12 mouse cellular contexts compared by ENCODE assay signal in genomic region chr14:99631092-99631491, GRCm38 (mm10).
DNase-seq lines count a peak whose midpoint lies in the region; ATAC-seq and TF ChIP-seq lines count a peak whose summit lies in the region.
"Had no signal": no experiment of that assay in that cellular context is flagged by ENCODE, and none has a peak within 500 bp of the region (broad histone marks: within the 10 kb centered on the region; RNA-seq: fewer than 3 reads in every experiment).

No protein-coding gene starts in this region.

- ATAC-seq in forebrain, postnatal 0 days, result peak; percentile 80; the same call in 1 of the 2 replicates
- ATAC-seq in forebrain, embryonic 14.5 days, result no peak
- ATAC-seq in cerebellum, adult (ENCODE audit: insufficient number of reproducible peaks, low FRiP score, low TSS enrichment), result no peak
- ATAC-seq in erythroblast, adult 5-6 weeks (replicated peaks; ENCODE audit: low FRiP score, poor library complexity, severe bottlenecking), result no peak

- peak; percentile 29 for DNase-seq in forebrain, postnatal 0 days
- no peak for DNase-seq in forebrain, embryonic 14.5 days (ENCODE audit: low spot score)
- DNase-seq in urinary bladder, postnatal 14 days (ENCODE audit: low spot score), result peak; percentile 48
- DNase-seq in urinary bladder, adult 2 months (ENCODE audit: low spot score), result no peak
- peak; percentile 51 to 71 for DNase-seq in left cerebral cortex, adult 9 months (ENCODE audit: low spot score in 2 of 2)
- DNase-seq in embryo, embryonic 10 days (ENCODE audit: low spot score), result no peak
- DNase-seq: adrenal gland, adult 8-10 months; gastrocnemius, adult 2 months; heart, postnatal 36 days had no signal

- no peak overlapping the region for H3K9ac ChIP-seq in forebrain, postnatal 0 days
- H3K9ac ChIP-seq in forebrain, embryonic 14.5 days (ENCODE audit: low read length), result no peak overlapping the region

- no peaks in the 10 kb centered on the region for H3K4me1 ChIP-seq in forebrain, postnatal 0 days (ENCODE audit: insufficient read depth)
- no peaks in the 10 kb centered on the region for H3K4me1 ChIP-seq in forebrain, embryonic 14.5 days (ENCODE audit: control insufficient read depth, insufficient read depth, low read length)

- H3K4me2 ChIP-seq in forebrain, postnatal 0 days (ENCODE audit: low read depth), result no peak overlapping the region
- no peak overlapping the region for H3K4me2 ChIP-seq in forebrain, embryonic 14.5 days (ENCODE audit: low read length)

- H3K36me3 ChIP-seq in forebrain, postnatal 0 days (ENCODE audit: insufficient read depth), result no peaks in the 10 kb centered on the region
- no peaks in the 10 kb centered on the region for H3K36me3 ChIP-seq in forebrain, embryonic 14.5 days (ENCODE audit: control insufficient read depth, insufficient read depth, low read length)

- no peaks in the 10 kb centered on the region for H3K27me3 ChIP-seq in forebrain, postnatal 0 days (ENCODE audit: insufficient read depth, low read length)
- no peaks in the 10 kb centered on the region for H3K27me3 ChIP-seq in forebrain, embryonic 14.5 days (replicated peaks; ENCODE audit: control insufficient read depth, insufficient read depth, low read length)

- H3K27ac ChIP-seq in forebrain, postnatal 0 days (ENCODE audit: low read depth, low read length), result no peak overlapping the region
- no peak overlapping the region for H3K27ac ChIP-seq in forebrain, embryonic 14.5 days (ENCODE audit: low read depth, low read length)
- H3K27ac ChIP-seq: gastrocnemius, adult 2 months; macrophage had no signal

- TF ChIP-seq CTCF in forebrain, postnatal 0 days (IDR thresholded peaks at IDR 0.05; ENCODE audit: low read depth), result no peak

- no peak overlapping the region for H3K4me3 ChIP-seq in forebrain, postnatal 0 days (ENCODE audit: low read depth, low read length)
- H3K4me3 ChIP-seq in forebrain, embryonic 14.5 days (ENCODE audit: low read depth, low read length), result no peak overlapping the region
- H3K4me3 ChIP-seq: gastrocnemius, adult 2 months had no signal

- H3K9me3 ChIP-seq in forebrain, postnatal 0 days (ENCODE audit: low read length), result no peaks in the 10 kb centered on the region
- H3K9me3 ChIP-seq in forebrain, embryonic 14.5 days (replicated peaks; ENCODE audit: control insufficient read depth, low read length), result no peaks in the 10 kb centered on the region

- 71% methylated on average over 10 of the region's 10 CpGs for WGBS in forebrain, postnatal 0 days
- 80% methylated on average over 10 of the region's 10 CpGs for WGBS in forebrain, embryonic 14.5 days

Comparison
In these comparisons a context has a peak if more than half of its experiments do, and no peak if none do; other contexts are left out.
1. DNase-seq: peak in forebrain, postnatal 0 days (single experiment), urinary bladder, postnatal 14 days (single experiment) and left cerebral cortex, adult 9 months (2 of 2); none in forebrain, embryonic 14.5 days (single experiment), urinary bladder, adult 2 months (single experiment) and embryo, embryonic 10 days (single experiment).